Mouse (Mus musculus): ENCODE measurements around the gene Pcyt1a. TPM values are rescaled to one million over a fixed set of nuclear protein-coding genes. Genes with fewer than 3 reads are reported as not detected.
"Not testable (repeated sequence)": the region's sequence is repeated elsewhere in the genome, so short reads cannot be mapped to it uniquely, and the experiment has no call there.

Pcyt1a gene
- polyA plus RNA-seq, 1 experiment from 2014 or later, result 29.7 TPM

GRCm38 (mm10) chr16:32434066-32434465 lies 3.3 kb downstream of the Pcyt1a start:
- no peak for TF ChIP-seq CTCF (IDR thresholded peaks at IDR 0.05)
- in situ Hi-C loops (cut with MboI; ENCODE audit: low pct_unique_long_range_greater_than_20kb), result no loop called here
- no peak for DNase-seq (ENCODE audit: low read depth, low spot score)
- H3K27me3 ChIP-seq, result no peaks in the 10 kb centered on the region
- ChIA-PET CTCF (no interaction called here), POLR2A (no interaction called here)
- ATAC-seq, result no peak

DNA sequence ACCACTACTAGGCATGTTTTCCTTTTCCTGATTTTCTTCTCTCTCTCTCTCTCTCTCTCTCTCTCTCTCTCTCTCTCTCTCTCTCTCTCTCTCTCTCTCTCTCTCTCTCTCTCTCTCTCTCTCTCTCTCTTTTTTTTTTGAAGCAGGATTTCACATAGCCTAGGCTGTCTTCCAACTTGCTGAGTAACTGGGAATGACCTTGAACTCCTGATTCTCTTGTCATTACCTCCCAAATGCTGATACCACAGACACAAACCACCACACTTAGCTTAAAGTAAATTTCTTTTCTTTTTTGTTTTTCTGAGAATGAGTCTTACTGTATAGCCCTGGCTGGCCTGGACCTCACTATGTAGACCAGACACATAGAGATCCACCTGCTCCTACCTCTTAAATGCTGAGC lies 4.0 kb downstream of the Pcyt1a start:
- ATAC-seq (no peak), DNase-seq (ENCODE audit: low read depth, low spot score) (no peak)
- in situ Hi-C loops (cut with MboI; ENCODE audit: low pct_unique_long_range_greater_than_20kb), result no loop called here
- POLR2A ChIA-PET, result no interaction called here
- CTCF ChIA-PET, result no interaction called here
- no peaks in the 10 kb centered on the region for H3K27me3 ChIP-seq
- TF ChIP-seq CTCF (IDR thresholded peaks at IDR 0.05), result no peak

DNA sequence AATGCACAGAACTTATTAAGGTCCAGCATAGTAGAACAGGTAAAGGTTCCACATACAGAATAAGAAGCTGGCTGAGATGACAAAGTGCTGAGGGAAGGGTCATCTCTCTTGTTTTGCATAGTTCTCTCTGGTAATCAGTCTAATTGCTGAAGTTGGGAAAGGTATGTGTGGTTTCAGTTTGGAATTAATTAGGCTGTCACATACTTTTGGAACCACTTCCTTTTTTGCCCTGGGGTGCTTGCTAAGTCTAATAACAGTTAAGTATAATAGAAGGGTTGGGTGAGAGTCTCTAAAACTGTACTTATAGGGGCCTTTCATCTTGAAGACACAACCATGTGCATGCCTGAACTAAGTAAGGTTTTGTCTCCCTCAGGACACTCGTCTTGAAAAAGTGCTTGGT lies 5.9 kb downstream of the Pcyt1a start:
- no peak for TF ChIP-seq CTCF (IDR thresholded peaks at IDR 0.05)
- DNase-seq (ENCODE audit: low read depth, low spot score), result no peak
- ChIA-PET POLR2A (no interaction called here), CTCF (no interaction called here)
- H3K27me3 ChIP-seq, result no peaks in the 10 kb centered on the region
- in situ Hi-C loops (cut with MboI; ENCODE audit: low pct_unique_long_range_greater_than_20kb), result no loop called here
- ATAC-seq, result no peak

GRCm38 (mm10) chr16:32437266-32437665 lies 6.5 kb downstream of the Pcyt1a start:
- ATAC-seq (no peak), DNase-seq (ENCODE audit: low read depth, low spot score) (no peak)
- TF ChIP-seq CTCF (IDR thresholded peaks at IDR 0.05), result no peak
- in situ Hi-C loops (cut with MboI; ENCODE audit: low pct_unique_long_range_greater_than_20kb), result no loop called here
- H3K27me3 ChIP-seq, result no peaks in the 10 kb centered on the region
- CTCF ChIA-PET, result no interaction called here
- POLR2A ChIA-PET, result no interaction called here

DNA sequence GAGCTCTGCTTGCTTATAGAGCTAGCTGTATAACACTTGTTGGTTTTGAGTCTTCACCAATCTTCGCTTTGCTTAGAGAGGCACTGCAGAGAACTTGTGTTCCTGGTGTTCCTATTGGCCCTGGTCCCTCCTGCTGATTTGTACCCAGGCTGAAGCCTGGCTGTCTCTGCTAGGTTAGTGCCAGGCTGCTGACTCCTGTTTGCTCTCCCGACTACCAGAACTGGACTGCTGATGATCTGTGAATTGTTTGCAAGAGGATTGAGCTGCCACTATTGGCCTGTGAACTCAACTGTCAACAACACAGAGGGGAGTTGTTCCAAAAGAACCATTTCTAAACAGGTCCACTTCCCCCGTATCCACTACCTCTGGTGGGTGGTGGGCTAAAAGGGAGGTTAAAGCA lies 10.7 kb downstream of the Pcyt1a start:
- in situ Hi-C loops (cut with MboI; ENCODE audit: low pct_unique_long_range_greater_than_20kb), result no loop called here

DNA sequence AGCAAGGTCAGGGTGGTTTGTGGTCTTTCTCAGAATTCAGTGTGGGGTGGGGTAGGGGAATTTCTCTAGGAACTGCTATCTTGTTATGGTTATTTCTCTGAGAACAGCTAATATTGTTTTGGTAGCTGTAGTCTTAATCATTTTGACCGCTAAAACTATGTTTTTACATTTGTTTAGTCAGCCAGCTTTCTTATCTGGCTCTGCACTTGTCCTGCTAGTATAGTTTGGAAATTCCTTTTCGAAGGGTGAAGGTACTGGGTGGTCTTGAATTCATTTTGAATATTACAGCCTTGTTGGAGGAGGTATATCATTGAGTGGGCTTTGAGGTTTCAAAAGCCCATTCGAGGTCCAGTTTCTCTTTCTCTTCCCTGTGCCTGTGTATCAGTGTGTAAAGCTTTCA lies 13.9 kb downstream of the Pcyt1a start:
- H3K27me3 ChIP-seq; POLR2A ChIA-PET; DNase-seq (ENCODE audit: low read depth, low spot score); in situ Hi-C loops (cut with MboI; ENCODE audit: low pct_unique_long_range_greater_than_20kb); ATAC-seq; CTCF ChIA-PET: not testable (repeated sequence)

More for the DNA sequence above, 10.7 kb downstream of the Pcyt1a start:
- H3K27me3 ChIP-seq, result no peaks in the 10 kb centered on the region
- CTCF ChIA-PET, result no interaction called here
- DNase-seq (ENCODE audit: low read depth, low spot score) (no peak), ATAC-seq (no peak)
- POLR2A ChIA-PET, result interaction anchor here (0.6 kb wide), 1 partner anchor 138 kb away, joined by 3 read pairs; no protein-coding TSS in a partner anchor
- no peak for TF ChIP-seq CTCF (IDR thresholded peaks at IDR 0.05)

GRCm38 (mm10) chr16:32445558-32445957 lies 14.8 kb downstream of the Pcyt1a start:
- H3K27me3 ChIP-seq, result no peaks in the 10 kb centered on the region
- POLR2A ChIA-PET, result no interaction called here
- in situ Hi-C loops (cut with MboI; ENCODE audit: low pct_unique_long_range_greater_than_20kb), result no loop called here
- no peak for TF ChIP-seq CTCF (IDR thresholded peaks at IDR 0.05)
- CTCF ChIA-PET, result no interaction called here
- ATAC-seq (no peak), DNase-seq (ENCODE audit: low read depth, low spot score) (no peak)

- CTCF ChIA-PET, result interaction anchor here (1.1 kb wide), 1 partner anchor 12 kb away, joined by 3 read pairs; no protein-coding TSS in a partner anchor
- DNase-seq (ENCODE audit: low read depth, low spot score), result no peak
- POLR2A ChIA-PET, result no interaction called here
- TF ChIP-seq CTCF (IDR thresholded peaks at IDR 0.05), result no peak
- in situ Hi-C loops (cut with MboI; ENCODE audit: low pct_unique_long_range_greater_than_20kb), result no loop called here
- no peak for ATAC-seq
- no peaks in the 10 kb centered on the region for H3K27me3 ChIP-seq
Measured at GRCm38 (mm10) chr16:32446563-32447138, 15.9 kb downstream of the Pcyt1a start.

GRCm38 (mm10) chr16:32449665-32450064 lies 18.9 kb downstream of the Pcyt1a start:
- DNase-seq (ENCODE audit: low read depth, low spot score), result no peak
- TF ChIP-seq CTCF (IDR thresholded peaks at IDR 0.05), result no peak
- CTCF ChIA-PET, result no interaction called here
- no peak for ATAC-seq
- POLR2A ChIA-PET, result interaction anchor here (0.7 kb wide), 1 partner anchor 427 kb away, joined by 3 read pairs; no protein-coding TSS in a partner anchor
- no peaks in the 10 kb centered on the region for H3K27me3 ChIP-seq
- in situ Hi-C loops (cut with MboI; ENCODE audit: low pct_unique_long_range_greater_than_20kb), result loop anchor here (25.0 kb wide), 2 partner anchors 187 to 337 kb away; partner anchors contain the start of gene Smco1

- DNase-seq (ENCODE audit: low read depth, low spot score), result no peak
- ChIA-PET POLR2A (no interaction called here), CTCF (no interaction called here)
- no peak for ATAC-seq
- H3K27me3 ChIP-seq, result no peaks in the 10 kb centered on the region
- no peak for TF ChIP-seq CTCF (IDR thresholded peaks at IDR 0.05)
- in situ Hi-C loops (cut with MboI; ENCODE audit: low pct_unique_long_range_greater_than_20kb), result loop anchor here (25.0 kb wide), 2 partner anchors 188 to 338 kb away; partner anchors contain the start of gene Smco1
Measured at GRCm38 (mm10) chr16:32450133-32450532, 19.4 kb downstream of the Pcyt1a start.

GRCm38 (mm10) chr16:32453102-32453501 lies 22.4 kb downstream of the Pcyt1a start:
- ChIA-PET POLR2A (interaction anchor here (0.6 kb wide), 1 partner anchor 1090 kb away, joined by 3 read pairs; no protein-coding TSS in a partner anchor), CTCF (no interaction called here)
- ATAC-seq (no peak), DNase-seq (ENCODE audit: low read depth, low spot score) (no peak)
- no peak for TF ChIP-seq CTCF (IDR thresholded peaks at IDR 0.05)
- no peaks in the 10 kb centered on the region for H3K27me3 ChIP-seq
- in situ Hi-C loops (cut with MboI; ENCODE audit: low pct_unique_long_range_greater_than_20kb), result loop anchor here (25.0 kb wide), 2 partner anchors 191 to 341 kb away; partner anchors contain the start of gene Smco1

DNA sequence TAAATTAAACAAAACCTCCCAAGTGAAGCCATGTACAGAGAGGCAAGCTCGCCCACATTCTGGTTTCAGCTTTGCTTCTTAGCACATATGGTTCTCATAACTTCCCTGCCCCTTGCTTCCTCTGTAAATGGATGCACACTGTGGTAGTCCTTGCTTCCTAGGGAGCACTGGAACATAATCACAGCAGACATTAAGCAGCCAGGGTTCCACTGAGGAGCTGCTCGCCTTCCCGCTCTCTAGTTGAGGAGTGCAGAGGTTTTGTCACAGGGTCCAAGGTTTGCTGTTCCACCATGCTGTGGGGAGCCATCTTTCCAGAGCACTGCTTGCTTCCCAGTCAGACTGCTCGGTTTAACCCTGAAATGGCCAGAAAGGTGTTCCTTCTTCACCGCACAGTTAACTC lies 23.9 kb downstream of the Pcyt1a start:
- in situ Hi-C loops (cut with MboI; ENCODE audit: low pct_unique_long_range_greater_than_20kb), result loop anchor here (5.0 to 25.0 kb wide), 3 partner anchors 77 to 342 kb away; partner anchors contain the start of gene Smco1
- ChIA-PET CTCF (interaction anchor here (0.8 to 0.9 kb wide), 2 partner anchors 12 to 22 kb away, joined by 3 read pairs; no protein-coding TSS in a partner anchor), POLR2A (no interaction called here)
- DNase-seq (ENCODE audit: low read depth, low spot score) (no peak), ATAC-seq (no peak)
- H3K27me3 ChIP-seq, result no peaks in the 10 kb centered on the region
- TF ChIP-seq CTCF (IDR thresholded peaks at IDR 0.05), result no peak
